Mouse (Mus musculus): Measurements from ENCODE around the gene Ulk4. TPM values are rescaled to one million over a fixed set of nuclear protein-coding genes. Genes with fewer than 3 reads are reported as not detected.
"Not testable (repeated sequence)": the region's sequence is repeated elsewhere in the genome, so short reads cannot be mapped to it uniquely, and the experiment has no call there.

Ulk4 gene
- total and polyA plus RNA-seq, 2 experiments from 2014 or later: 8.1 to 68.0 TPM

- ATAC-seq (ENCODE audit: low FRiP score) (no peak), DNase-seq (ENCODE audit: low spot score) (no peak)
- no peak overlapping the region for H3K4me2 ChIP-seq (ENCODE audit: low read depth, low read length, poor library complexity, severe bottlenecking)
- H3K9ac ChIP-seq (replicated peaks; ENCODE audit: low read length, poor library complexity, severe bottlenecking): no peak overlapping the region
- H3K4me1 ChIP-seq (ENCODE audit: insufficient read depth, low read length): no peaks in the 10 kb centered on the region
- no peak for TF ChIP-seq CTCF (IDR thresholded peaks at IDR 0.05)
- no peaks in the 10 kb centered on the region for H3K36me3 ChIP-seq (ENCODE audit: insufficient read depth, low read length)
- no peaks in the 10 kb centered on the region for H3K9me3 ChIP-seq (ENCODE audit: low read length)
- H3K27ac ChIP-seq (ENCODE audit: low read depth, low read length): no peak overlapping the region
- 59% methylated on average over 1 of the region's 1 CpGs for WGBS
- no peaks in the 10 kb centered on the region for H3K27me3 ChIP-seq (ENCODE audit: insufficient read depth, low read length)
- H3K4me3 ChIP-seq (ENCODE audit: low read depth, low read length): no peak overlapping the region
Measured at GRCm38 (mm10) chr9:120926126-120926525, 350.9 kb downstream of the Ulk4 start.

GRCm38 (mm10) chr9:120919130-120919529 lies 357.9 kb downstream of the Ulk4 start:
- Histone ChIP-seq H3K9ac (replicated peaks; ENCODE audit: low read length, poor library complexity, severe bottlenecking) (no peak overlapping the region), H3K27ac (ENCODE audit: low read depth, low read length) (no peak overlapping the region), H3K4me2 (ENCODE audit: low read depth, low read length, poor library complexity, severe bottlenecking) (no peak overlapping the region), H3K9me3 (ENCODE audit: low read length) (no peaks in the 10 kb centered on the region), H3K4me1 (ENCODE audit: insufficient read depth, low read length) (no peaks in the 10 kb centered on the region), H3K27me3 (ENCODE audit: insufficient read depth, low read length) (no peaks in the 10 kb centered on the region), H3K36me3 (ENCODE audit: insufficient read depth, low read length) (no peaks in the 10 kb centered on the region), H3K4me3 (ENCODE audit: low read depth, low read length) (no peak overlapping the region)
- no peak for TF ChIP-seq CTCF (IDR thresholded peaks at IDR 0.05)
- no peak for DNase-seq (ENCODE audit: low spot score)
- WGBS: 76% methylated on average over 5 of the region's 5 CpGs
- ATAC-seq (ENCODE audit: low FRiP score): no peak

GRCm38 (mm10) chr9:120918642-120919041 lies 358.4 kb downstream of the Ulk4 start:
- Histone ChIP-seq H3K36me3 (ENCODE audit: insufficient read depth, low read length) (no peaks in the 10 kb centered on the region), H3K27me3 (ENCODE audit: insufficient read depth, low read length) (no peaks in the 10 kb centered on the region), H3K4me1 (ENCODE audit: insufficient read depth, low read length) (no peaks in the 10 kb centered on the region), H3K9ac (replicated peaks; ENCODE audit: low read length, poor library complexity, severe bottlenecking) (no peak overlapping the region), H3K9me3 (ENCODE audit: low read length) (no peaks in the 10 kb centered on the region), H3K4me3 (ENCODE audit: low read depth, low read length) (no peak overlapping the region), H3K27ac (ENCODE audit: low read depth, low read length) (no peak overlapping the region), H3K4me2 (ENCODE audit: low read depth, low read length, poor library complexity, severe bottlenecking) (no peak overlapping the region)
- 42% methylated on average over 6 of the region's 6 CpGs for WGBS
- no peak for TF ChIP-seq CTCF (IDR thresholded peaks at IDR 0.05)
- ATAC-seq (ENCODE audit: low FRiP score) (no peak), DNase-seq (ENCODE audit: low spot score) (no peak)

GRCm38 (mm10) chr9:120918211-120918610 lies 358.8 kb downstream of the Ulk4 start:
- H3K9ac ChIP-seq (replicated peaks; ENCODE audit: low read length, poor library complexity, severe bottlenecking): no peak overlapping the region
- 58% methylated on average over 5 of the region's 5 CpGs for WGBS

GRCm38 (mm10) chr9:120917619-120918018 lies 359.4 kb downstream of the Ulk4 start:
- not testable (repeated sequence) for H3K27me3 ChIP-seq (ENCODE audit: insufficient read depth, low read length); H3K4me2 ChIP-seq (ENCODE audit: low read depth, low read length, poor library complexity, severe bottlenecking); H3K9ac ChIP-seq (replicated peaks; ENCODE audit: low read length, poor library complexity, severe bottlenecking); ATAC-seq (ENCODE audit: low FRiP score); H3K27ac ChIP-seq (ENCODE audit: low read depth, low read length); DNase-seq (ENCODE audit: low spot score); H3K4me1 ChIP-seq (ENCODE audit: insufficient read depth, low read length); H3K36me3 ChIP-seq (ENCODE audit: insufficient read depth, low read length); H3K4me3 ChIP-seq (ENCODE audit: low read depth, low read length); H3K9me3 ChIP-seq (ENCODE audit: low read length)
- 95% methylated on average over 2 of the region's 2 CpGs for WGBS

More at GRCm38 (mm10) chr9:120918211-120918610, 358.8 kb downstream of the Ulk4 start:
- H3K27ac ChIP-seq (ENCODE audit: low read depth, low read length): no peak overlapping the region
- no peak for TF ChIP-seq CTCF (IDR thresholded peaks at IDR 0.05)
- no peaks in the 10 kb centered on the region for H3K4me1 ChIP-seq (ENCODE audit: insufficient read depth, low read length)
- no peaks in the 10 kb centered on the region for H3K36me3 ChIP-seq (ENCODE audit: insufficient read depth, low read length)
- no peak overlapping the region for H3K4me3 ChIP-seq (ENCODE audit: low read depth, low read length)
- H3K27me3 ChIP-seq (ENCODE audit: insufficient read depth, low read length): no peaks in the 10 kb centered on the region
- H3K4me2 ChIP-seq (ENCODE audit: low read depth, low read length, poor library complexity, severe bottlenecking): no peak overlapping the region
- ATAC-seq (ENCODE audit: low FRiP score) (no peak), DNase-seq (ENCODE audit: low spot score) (no peak)
- no peaks in the 10 kb centered on the region for H3K9me3 ChIP-seq (ENCODE audit: low read length)

GRCm38 (mm10) chr9:120914877-120915459 lies 362.0 kb downstream of the Ulk4 start:
- no peak overlapping the region for H3K4me2 ChIP-seq (ENCODE audit: low read depth, low read length, poor library complexity, severe bottlenecking)
- no peak overlapping the region for H3K9ac ChIP-seq (replicated peaks; ENCODE audit: low read length, poor library complexity, severe bottlenecking)
- H3K4me1 ChIP-seq (ENCODE audit: insufficient read depth, low read length): no peaks in the 10 kb centered on the region
- H3K27me3 ChIP-seq (ENCODE audit: insufficient read depth, low read length): no peaks in the 10 kb centered on the region
- H3K36me3 ChIP-seq (ENCODE audit: insufficient read depth, low read length): no peaks in the 10 kb centered on the region
- H3K4me3 ChIP-seq (ENCODE audit: low read depth, low read length): no peak overlapping the region
- ATAC-seq (ENCODE audit: low FRiP score) (no peak), DNase-seq (ENCODE audit: low spot score) (no peak)
- no peak overlapping the region for H3K27ac ChIP-seq (ENCODE audit: low read depth, low read length)
- 83% methylated on average over 14 of the region's 14 CpGs for WGBS
- TF ChIP-seq CTCF (IDR thresholded peaks at IDR 0.05): peak; percentile 49
- H3K9me3 ChIP-seq (ENCODE audit: low read length): no peaks in the 10 kb centered on the region

Data from midbrain, postnatal 0 days (tissue).